Mouse (Mus musculus): ENCODE measurements around the gene Grm4. TPM values are rescaled to one million over a fixed set of nuclear protein-coding genes. Genes with fewer than 3 reads are reported as not detected.

The Grm4 gene
- total and polyA plus RNA-seq, 2 experiments = not detected

GRCm38 (mm10) chr17:27512619-27513161 lies 8.5 kb downstream of the Grm4 start:
- Histone ChIP-seq H3K36me3 (ENCODE audit: control insufficient read depth, insufficient read depth, low read length) (no peaks in the 10 kb centered on the region), H3K27me3 (ENCODE audit: control insufficient read depth, insufficient read depth, low read length) (peaks cover 19% of the 10 kb centered on the region), H3K9ac (ENCODE audit: low read depth, low read length) (no peak overlapping the region), H3K27ac (replicated peaks; ENCODE audit: insufficient read depth, low read depth, low read length) (no peak overlapping the region), H3K79me2 (ENCODE audit: control insufficient read depth, insufficient read depth, low read length) (no peaks in the 10 kb centered on the region), H3K4me3 (ENCODE audit: insufficient read depth, low read depth, low read length) (no peak overlapping the region), H3K4me1 (ENCODE audit: control insufficient read depth, insufficient read depth, low read length) (no peaks in the 10 kb centered on the region)
- 2% methylated on average over 78 of the region's 78 CpGs for WGBS
- no peak for TF ChIP-seq CTCF (IDR thresholded peaks at IDR 0.05; ENCODE audit: low read depth, low read length)
- TF ChIP-seq POLR2A (IDR thresholded peaks at IDR 0.05; ENCODE audit: extremely low read depth, insufficient read depth, low read length) = no peak
- no peak for DNase-seq (ENCODE audit: extremely low read depth, low read depth, low spot score)

GRCm38 (mm10) chr17:27511865-27512618 lies 9.2 kb downstream of the Grm4 start:
- Histone ChIP-seq H3K4me1 (ENCODE audit: control insufficient read depth, insufficient read depth, low read length) (no peaks in the 10 kb centered on the region), H3K79me2 (ENCODE audit: control insufficient read depth, insufficient read depth, low read length) (no peaks in the 10 kb centered on the region), H3K9ac (ENCODE audit: low read depth, low read length) (no peak overlapping the region), H3K4me3 (ENCODE audit: insufficient read depth, low read depth, low read length) (no peak overlapping the region), H3K36me3 (ENCODE audit: control insufficient read depth, insufficient read depth, low read length) (no peaks in the 10 kb centered on the region), H3K27ac (replicated peaks; ENCODE audit: insufficient read depth, low read depth, low read length) (no peak overlapping the region), H3K27me3 (ENCODE audit: control insufficient read depth, insufficient read depth, low read length) (peaks cover 19% of the 10 kb centered on the region)
- 2% methylated on average over 63 of the region's 64 CpGs for WGBS
- TF ChIP-seq CTCF (IDR thresholded peaks at IDR 0.05; ENCODE audit: low read depth, low read length) (no peak), POLR2A (IDR thresholded peaks at IDR 0.05; ENCODE audit: extremely low read depth, insufficient read depth, low read length) (no peak)
- DNase-seq (ENCODE audit: extremely low read depth, low read depth, low spot score) = no peak

- DNase-seq (ENCODE audit: extremely low read depth, low read depth, low spot score) = no peak
- TF ChIP-seq CTCF (IDR thresholded peaks at IDR 0.05; ENCODE audit: low read depth, low read length) (no peak), POLR2A (IDR thresholded peaks at IDR 0.05; ENCODE audit: extremely low read depth, insufficient read depth, low read length) (no peak)
- Histone ChIP-seq H3K27ac (replicated peaks; ENCODE audit: insufficient read depth, low read depth, low read length) (no peak overlapping the region), H3K79me2 (ENCODE audit: control insufficient read depth, insufficient read depth, low read length) (no peaks in the 10 kb centered on the region), H3K36me3 (ENCODE audit: control insufficient read depth, insufficient read depth, low read length) (no peaks in the 10 kb centered on the region), H3K4me3 (ENCODE audit: insufficient read depth, low read depth, low read length) (no peak overlapping the region), H3K4me1 (ENCODE audit: control insufficient read depth, insufficient read depth, low read length) (no peaks in the 10 kb centered on the region), H3K9ac (ENCODE audit: low read depth, low read length) (no peak overlapping the region), H3K27me3 (ENCODE audit: control insufficient read depth, insufficient read depth, low read length) (peaks cover 19% of the 10 kb centered on the region)
- 93% methylated on average over 7 of the region's 7 CpGs for WGBS
Observed at GRCm38 (mm10) chr17:27511125-27511735, 10.0 kb downstream of the Grm4 start.

GRCm38 (mm10) chr17:27510258-27511124 lies 10.7 kb downstream of the Grm4 start:
- Histone ChIP-seq H3K79me2 (ENCODE audit: control insufficient read depth, insufficient read depth, low read length) (no peaks in the 10 kb centered on the region), H3K27me3 (ENCODE audit: control insufficient read depth, insufficient read depth, low read length) (peaks cover 19% of the 10 kb centered on the region), H3K9ac (ENCODE audit: low read depth, low read length) (no peak overlapping the region), H3K36me3 (ENCODE audit: control insufficient read depth, insufficient read depth, low read length) (no peaks in the 10 kb centered on the region), H3K27ac (replicated peaks; ENCODE audit: insufficient read depth, low read depth, low read length) (no peak overlapping the region), H3K4me3 (ENCODE audit: insufficient read depth, low read depth, low read length) (no peak overlapping the region), H3K4me1 (ENCODE audit: control insufficient read depth, insufficient read depth, low read length) (no peaks in the 10 kb centered on the region)
- WGBS = 54% methylated on average over 9 of the region's 9 CpGs
- no peak for DNase-seq (ENCODE audit: extremely low read depth, low read depth, low spot score)
- no peak for TF ChIP-seq POLR2A (IDR thresholded peaks at IDR 0.05; ENCODE audit: extremely low read depth, insufficient read depth, low read length)
- no peak for TF ChIP-seq CTCF (IDR thresholded peaks at IDR 0.05; ENCODE audit: low read depth, low read length)

- Histone ChIP-seq H3K27ac (replicated peaks; ENCODE audit: insufficient read depth, low read depth, low read length) (no peak overlapping the region), H3K27me3 (ENCODE audit: control insufficient read depth, insufficient read depth, low read length) (peaks cover 17% of the 10 kb centered on the region), H3K79me2 (ENCODE audit: control insufficient read depth, insufficient read depth, low read length) (no peaks in the 10 kb centered on the region), H3K4me3 (ENCODE audit: insufficient read depth, low read depth, low read length) (no peak overlapping the region), H3K36me3 (ENCODE audit: control insufficient read depth, insufficient read depth, low read length) (no peaks in the 10 kb centered on the region), H3K4me1 (ENCODE audit: control insufficient read depth, insufficient read depth, low read length) (no peaks in the 10 kb centered on the region), H3K9ac (ENCODE audit: low read depth, low read length) (no peak overlapping the region)
- TF ChIP-seq POLR2A (IDR thresholded peaks at IDR 0.05; ENCODE audit: extremely low read depth, insufficient read depth, low read length) (no peak), CTCF (IDR thresholded peaks at IDR 0.05; ENCODE audit: low read depth, low read length) (no peak)
- 66% methylated on average over 5 of the region's 5 CpGs for WGBS
- DNase-seq (ENCODE audit: extremely low read depth, low read depth, low spot score) = no peak
Observed at GRCm38 (mm10) chr17:27509056-27509455, 12.1 kb downstream of the Grm4 start.

All from liver, adult 2 months (tissue).